Mouse (Mus musculus): Measurements from ENCODE around the gene Trem1. TPM values are rescaled to one million over a fixed set of nuclear protein-coding genes. Genes with fewer than 3 reads are reported as not detected.

Gene Trem1
- polyA plus RNA-seq, 1 experiment from 2014 or later, result 0.13 TPM

DNA sequence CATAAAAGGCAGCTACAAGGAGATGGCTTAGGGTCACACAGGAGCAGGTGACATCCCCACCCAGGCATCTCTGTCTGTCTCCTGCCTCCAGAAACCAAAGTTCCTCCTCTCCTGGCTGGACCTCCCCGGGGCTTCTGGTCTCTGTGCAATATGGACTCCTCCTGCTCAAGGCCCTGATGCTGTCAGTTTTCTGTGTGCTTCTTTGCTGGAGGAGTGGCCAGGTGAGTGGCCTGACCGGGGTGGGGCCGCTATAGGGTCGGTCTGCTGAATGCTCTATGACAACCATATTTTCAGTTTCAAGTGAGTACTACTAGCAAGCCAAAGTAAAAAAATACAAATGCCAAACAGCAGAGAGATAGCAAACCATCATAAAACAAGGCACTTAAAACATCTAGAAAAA lies 40.0 kb downstream of the Trem1 start:
- no peak overlapping the region for H3K9ac ChIP-seq (ENCODE audit: low read depth, low read length)
- H3K4me3 ChIP-seq (ENCODE audit: low read depth, low read length), result no peak overlapping the region
- 78% methylated on average over 4 of the region's 4 CpGs for WGBS (ENCODE audit: insufficient replicate concordance)
- H3K36me3 ChIP-seq (ENCODE audit: control insufficient read depth, insufficient read depth, low read length), result no peaks in the 10 kb centered on the region
- no peaks in the 10 kb centered on the region for H3K4me1 ChIP-seq (ENCODE audit: control insufficient read depth, insufficient read depth, low read length)
- ATAC-seq (replicated peaks; ENCODE audit: insufficient number of reproducible peaks, low FRiP score, low TSS enrichment), result no peak; the same call in 1 of the 2 replicates
- no peaks in the 10 kb centered on the region for H3K9me3 ChIP-seq (replicated peaks; ENCODE audit: control insufficient read depth, low read length)
- no peaks in the 10 kb centered on the region for H3K27me3 ChIP-seq (ENCODE audit: control insufficient read depth, insufficient read depth, low read length)
- peak overlapping the region; percentile 82 for H3K27ac ChIP-seq (ENCODE audit: low read depth, low read length)
- H3K4me2 ChIP-seq, result peak overlapping the region; percentile 40

DNA sequence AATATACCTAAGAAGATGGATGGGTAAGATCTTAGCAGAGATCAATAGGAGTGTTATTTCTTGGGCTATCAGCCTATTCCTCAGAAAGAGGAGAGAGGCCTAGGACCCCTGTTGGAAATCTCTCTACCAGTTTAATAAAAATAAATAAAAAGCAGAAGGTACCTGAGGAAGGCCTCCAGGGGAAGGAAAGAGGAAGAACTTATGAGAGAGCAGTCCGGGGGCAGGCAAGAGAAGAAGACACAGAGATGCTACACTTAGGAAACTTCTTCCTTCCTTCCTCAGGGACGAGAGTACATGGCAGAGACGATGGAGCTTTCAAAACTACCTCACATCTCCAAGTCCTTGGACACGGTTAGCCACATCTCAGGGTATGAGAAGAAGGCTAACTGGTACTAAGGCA lies 41.5 kb downstream of the Trem1 start:
- no peaks in the 10 kb centered on the region for H3K36me3 ChIP-seq (ENCODE audit: control insufficient read depth, insufficient read depth, low read length)
- H3K4me3 ChIP-seq (ENCODE audit: low read depth, low read length), result no peak overlapping the region
- WGBS (ENCODE audit: insufficient replicate concordance), result 69% methylated on average over 4 of the region's 4 CpGs
- no peak overlapping the region for H3K4me2 ChIP-seq
- H3K4me1 ChIP-seq (ENCODE audit: control insufficient read depth, insufficient read depth, low read length), result no peaks in the 10 kb centered on the region
- H3K9me3 ChIP-seq (replicated peaks; ENCODE audit: control insufficient read depth, low read length), result no peaks in the 10 kb centered on the region
- no peak for ATAC-seq (replicated peaks; ENCODE audit: insufficient number of reproducible peaks, low FRiP score, low TSS enrichment)
- H3K27me3 ChIP-seq (ENCODE audit: control insufficient read depth, insufficient read depth, low read length), result no peaks in the 10 kb centered on the region
- no peak overlapping the region for H3K9ac ChIP-seq (ENCODE audit: low read depth, low read length)
- H3K27ac ChIP-seq (ENCODE audit: low read depth, low read length), result no peak overlapping the region

DNA sequence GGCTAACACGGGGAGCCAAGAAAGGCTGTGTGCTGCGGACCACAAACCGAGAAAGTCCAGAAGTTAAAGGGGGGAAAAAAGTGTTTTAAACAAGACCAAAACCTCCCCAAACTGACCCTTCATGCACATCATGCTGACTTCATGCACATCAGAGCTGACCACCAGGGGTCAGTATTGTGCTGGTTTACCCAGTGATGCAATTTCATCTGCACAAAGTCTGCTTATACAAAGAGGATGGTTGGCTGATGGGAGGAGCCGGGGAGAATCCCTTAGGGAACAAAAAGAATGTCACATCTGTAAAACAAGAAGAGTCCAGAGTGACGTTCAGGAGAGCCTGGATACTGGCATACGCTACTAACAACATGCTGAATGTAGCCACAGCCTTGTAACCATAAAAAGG lies 42.3 kb downstream of the Trem1 start:
- no peak overlapping the region for H3K9ac ChIP-seq (ENCODE audit: low read depth, low read length)
- no peak overlapping the region for H3K4me2 ChIP-seq
- H3K27ac ChIP-seq (ENCODE audit: low read depth, low read length), result no peak overlapping the region
- WGBS (ENCODE audit: insufficient replicate concordance), result 23% methylated on average over 6 of the region's 6 CpGs
- ATAC-seq (replicated peaks; ENCODE audit: insufficient number of reproducible peaks, low FRiP score, low TSS enrichment), result no peak
- H3K4me1 ChIP-seq (ENCODE audit: control insufficient read depth, insufficient read depth, low read length), result no peaks in the 10 kb centered on the region
- no peaks in the 10 kb centered on the region for H3K36me3 ChIP-seq (ENCODE audit: control insufficient read depth, insufficient read depth, low read length)
- H3K9me3 ChIP-seq (replicated peaks; ENCODE audit: control insufficient read depth, low read length), result no peaks in the 10 kb centered on the region
- H3K4me3 ChIP-seq (ENCODE audit: low read depth, low read length), result no peak overlapping the region
- H3K27me3 ChIP-seq (ENCODE audit: control insufficient read depth, insufficient read depth, low read length), result no peaks in the 10 kb centered on the region

DNA sequence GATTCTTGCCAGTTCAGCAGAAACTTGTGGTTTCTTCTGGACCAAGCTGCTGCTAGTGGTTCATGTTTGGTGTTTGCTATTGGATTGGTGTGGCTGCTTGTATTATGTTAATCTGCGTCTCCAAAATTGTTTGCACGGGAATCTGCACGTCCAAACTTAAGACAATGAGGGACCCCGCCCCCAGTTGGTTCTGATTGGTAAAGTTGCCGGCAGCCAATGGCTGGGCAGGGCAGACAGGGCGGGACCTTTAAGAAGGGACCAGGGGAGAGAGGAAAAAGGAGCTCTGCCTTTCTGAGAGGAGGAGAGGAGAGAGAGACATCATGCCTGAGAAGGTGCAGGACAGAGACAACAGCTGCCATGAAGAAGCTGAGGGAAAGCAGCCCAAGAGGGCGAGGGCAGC lies 43.2 kb downstream of the Trem1 start:
- Histone ChIP-seq H3K4me2 (no peak overlapping the region), H3K4me3 (ENCODE audit: low read depth, low read length) (no peak overlapping the region), H3K9ac (ENCODE audit: low read depth, low read length) (no peak overlapping the region), H3K4me1 (ENCODE audit: control insufficient read depth, insufficient read depth, low read length) (no peaks in the 10 kb centered on the region), H3K36me3 (ENCODE audit: control insufficient read depth, insufficient read depth, low read length) (no peaks in the 10 kb centered on the region), H3K27ac (ENCODE audit: low read depth, low read length) (no peak overlapping the region), H3K27me3 (ENCODE audit: control insufficient read depth, insufficient read depth, low read length) (no peaks in the 10 kb centered on the region), H3K9me3 (replicated peaks; ENCODE audit: control insufficient read depth, low read length) (no peaks in the 10 kb centered on the region)
- ATAC-seq (replicated peaks; ENCODE audit: insufficient number of reproducible peaks, low FRiP score, low TSS enrichment), result no peak
- 47% methylated on average over 7 of the region's 7 CpGs for WGBS (ENCODE audit: insufficient replicate concordance)

DNA sequence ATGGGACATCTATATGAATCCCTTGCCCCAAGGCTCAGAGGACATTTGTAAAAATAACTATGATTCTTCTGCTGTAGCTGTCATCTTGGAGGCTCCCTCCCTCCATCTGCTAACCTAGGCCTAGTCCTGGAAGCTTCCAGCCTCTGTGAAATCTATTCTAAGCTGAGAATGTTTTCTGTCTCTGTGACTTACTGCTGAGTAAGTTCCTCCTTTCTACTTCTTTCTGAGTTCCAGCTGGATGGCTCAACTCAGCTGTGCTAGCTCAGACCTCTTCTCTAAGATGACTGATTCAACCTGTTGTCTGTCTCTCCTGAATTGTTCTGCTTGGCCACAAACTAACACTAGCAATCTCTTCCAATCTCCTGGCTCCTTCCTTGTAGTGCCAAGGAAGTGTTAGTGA lies 45.8 kb downstream of the Trem1 start:
- H3K4me3 ChIP-seq (ENCODE audit: low read depth, low read length), result no peak overlapping the region
- H3K27me3 ChIP-seq (ENCODE audit: control insufficient read depth, insufficient read depth, low read length), result no peaks in the 10 kb centered on the region
- H3K9me3 ChIP-seq (replicated peaks; ENCODE audit: control insufficient read depth, low read length), result no peaks in the 10 kb centered on the region
- H3K4me1 ChIP-seq (ENCODE audit: control insufficient read depth, insufficient read depth, low read length), result 0 out of 2 replicates have a peak, but pooled peaks cover 2% of the 10 kb centered on the region
- H3K9ac ChIP-seq (ENCODE audit: low read depth, low read length), result no peak overlapping the region
- no peak overlapping the region for H3K27ac ChIP-seq (ENCODE audit: low read depth, low read length)
- H3K36me3 ChIP-seq (ENCODE audit: control insufficient read depth, insufficient read depth, low read length), result no peaks in the 10 kb centered on the region
- no peak overlapping the region for H3K4me2 ChIP-seq
- no peak for ATAC-seq (replicated peaks; ENCODE audit: insufficient number of reproducible peaks, low FRiP score, low TSS enrichment)

DNA sequence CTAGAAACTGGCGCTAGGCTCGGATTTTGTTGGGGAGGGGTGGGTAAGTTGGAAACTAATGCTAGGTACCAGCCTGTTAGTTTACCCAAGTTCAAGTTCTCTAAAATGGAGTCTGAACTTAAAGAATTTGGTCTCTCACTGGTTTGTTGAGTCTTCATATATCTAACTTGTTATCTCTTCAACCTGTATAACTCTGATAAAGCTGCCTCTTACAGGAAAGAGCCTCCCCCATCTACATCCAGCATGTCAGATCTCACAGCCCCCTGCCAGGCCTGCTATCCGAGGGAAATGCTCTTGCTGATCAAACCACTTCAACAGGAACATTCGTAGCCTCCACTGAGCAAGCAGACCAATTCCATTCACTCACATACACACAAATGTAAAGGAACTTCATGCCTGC lies 46.4 kb downstream of the Trem1 start:
- Histone ChIP-seq H3K9ac (ENCODE audit: low read depth, low read length) (no peak overlapping the region), H3K27me3 (ENCODE audit: control insufficient read depth, insufficient read depth, low read length) (no peaks in the 10 kb centered on the region), H3K4me1 (ENCODE audit: control insufficient read depth, insufficient read depth, low read length) (0 out of 2 replicates have a peak, but pooled peaks cover 2% of the 10 kb centered on the region), H3K4me2 (no peak overlapping the region), H3K4me3 (ENCODE audit: low read depth, low read length) (no peak overlapping the region), H3K9me3 (replicated peaks; ENCODE audit: control insufficient read depth, low read length) (no peaks in the 10 kb centered on the region), H3K36me3 (ENCODE audit: control insufficient read depth, insufficient read depth, low read length) (no peaks in the 10 kb centered on the region), H3K27ac (ENCODE audit: low read depth, low read length) (no peak overlapping the region)
- ATAC-seq (replicated peaks; ENCODE audit: insufficient number of reproducible peaks, low FRiP score, low TSS enrichment), result no peak
- 57% methylated on average over 4 of the region's 4 CpGs for WGBS (ENCODE audit: insufficient replicate concordance)

DNA sequence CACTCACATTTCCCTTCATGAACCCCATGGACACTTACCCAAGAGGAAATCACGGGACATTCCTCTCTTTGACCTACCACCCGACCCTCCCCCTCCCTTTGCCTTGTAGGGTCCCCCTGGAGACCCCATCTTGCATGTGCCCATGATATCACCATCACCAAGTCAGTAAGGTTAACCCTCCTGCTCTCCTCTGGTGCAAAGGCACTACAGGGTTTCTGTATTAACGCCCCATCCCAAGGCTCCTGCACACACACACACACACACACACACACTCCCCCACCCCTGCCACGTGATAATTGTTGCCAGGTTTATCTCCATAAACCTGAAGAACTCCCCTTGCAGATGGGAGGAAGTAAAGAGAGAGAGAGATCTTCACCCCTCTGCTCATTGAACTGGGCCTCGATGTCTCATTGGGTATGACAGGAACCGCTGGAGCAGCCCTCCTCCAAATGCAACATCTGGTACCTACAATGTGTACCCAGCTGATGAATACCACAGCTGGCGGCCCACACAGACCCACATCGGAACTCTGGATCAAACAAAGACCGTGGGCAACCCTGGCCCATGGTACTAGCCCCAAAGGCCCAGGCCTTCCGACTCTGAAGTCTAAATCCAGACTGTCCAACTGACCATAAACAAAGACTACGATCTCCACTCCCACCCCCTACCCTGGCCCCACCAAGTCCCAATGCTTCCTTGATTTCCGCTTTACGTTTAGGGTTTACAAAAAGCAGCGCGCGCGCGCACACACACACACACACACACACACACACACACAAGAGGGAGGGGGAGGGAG lies 48.6 kb downstream of the Trem1 start:
- H3K9ac ChIP-seq (ENCODE audit: low read depth, low read length), result peak overlapping the region; percentile 68
- WGBS (ENCODE audit: insufficient replicate concordance), result 28% methylated on average over 18 of the region's 18 CpGs
- H3K4me3 ChIP-seq (ENCODE audit: low read depth, low read length), result peak overlapping the region; percentile 34
- no peaks in the 10 kb centered on the region for H3K9me3 ChIP-seq (replicated peaks; ENCODE audit: control insufficient read depth, low read length)
- H3K27me3 ChIP-seq (ENCODE audit: control insufficient read depth, insufficient read depth, low read length), result no peaks in the 10 kb centered on the region
- no peaks in the 10 kb centered on the region for H3K36me3 ChIP-seq (ENCODE audit: control insufficient read depth, insufficient read depth, low read length)
- H3K4me2 ChIP-seq, result peak overlapping the region; percentile 60
- 0 out of 2 replicates have a peak, but pooled peaks cover 2% of the 10 kb centered on the region for H3K4me1 ChIP-seq (ENCODE audit: control insufficient read depth, insufficient read depth, low read length)
- H3K27ac ChIP-seq (ENCODE audit: low read depth, low read length), result no peak overlapping the region
- no peak for ATAC-seq (replicated peaks; ENCODE audit: insufficient number of reproducible peaks, low FRiP score, low TSS enrichment)

DNA sequence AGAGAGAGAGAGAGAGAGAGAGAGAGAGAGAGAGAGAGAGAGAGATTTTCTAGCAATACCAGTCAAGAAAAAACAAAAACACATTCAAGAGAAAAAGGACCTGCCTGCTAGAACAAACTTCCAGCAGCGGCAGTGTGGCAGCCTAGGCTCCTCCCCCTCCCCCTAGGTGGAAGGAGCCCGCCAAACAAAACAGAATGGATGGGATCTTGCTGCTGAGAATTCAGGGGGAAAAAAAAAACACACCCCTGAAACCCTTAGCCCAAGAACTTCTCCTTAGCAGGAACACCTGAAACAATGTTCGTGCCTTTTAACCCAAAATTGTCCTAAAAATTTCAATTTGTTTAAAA lies 49.1 kb downstream of the Trem1 start:
- no peaks in the 10 kb centered on the region for H3K27me3 ChIP-seq (ENCODE audit: control insufficient read depth, insufficient read depth, low read length)
- peak overlapping the region; percentile 34 for H3K4me3 ChIP-seq (ENCODE audit: low read depth, low read length)
- no peak for ATAC-seq (replicated peaks; ENCODE audit: insufficient number of reproducible peaks, low FRiP score, low TSS enrichment)
- H3K9me3 ChIP-seq (replicated peaks; ENCODE audit: control insufficient read depth, low read length), result no peaks in the 10 kb centered on the region
- H3K9ac ChIP-seq (ENCODE audit: low read depth, low read length), result peak overlapping the region; percentile 68
- 0 out of 2 replicates have a peak, but pooled peaks cover 2% of the 10 kb centered on the region for H3K4me1 ChIP-seq (ENCODE audit: control insufficient read depth, insufficient read depth, low read length)
- no peak overlapping the region for H3K27ac ChIP-seq (ENCODE audit: low read depth, low read length)
- H3K36me3 ChIP-seq (ENCODE audit: control insufficient read depth, insufficient read depth, low read length), result no peaks in the 10 kb centered on the region
- 6% methylated on average over 3 of the region's 3 CpGs for WGBS (ENCODE audit: insufficient replicate concordance)
- peak overlapping the region; percentile 60 for H3K4me2 ChIP-seq

DNA sequence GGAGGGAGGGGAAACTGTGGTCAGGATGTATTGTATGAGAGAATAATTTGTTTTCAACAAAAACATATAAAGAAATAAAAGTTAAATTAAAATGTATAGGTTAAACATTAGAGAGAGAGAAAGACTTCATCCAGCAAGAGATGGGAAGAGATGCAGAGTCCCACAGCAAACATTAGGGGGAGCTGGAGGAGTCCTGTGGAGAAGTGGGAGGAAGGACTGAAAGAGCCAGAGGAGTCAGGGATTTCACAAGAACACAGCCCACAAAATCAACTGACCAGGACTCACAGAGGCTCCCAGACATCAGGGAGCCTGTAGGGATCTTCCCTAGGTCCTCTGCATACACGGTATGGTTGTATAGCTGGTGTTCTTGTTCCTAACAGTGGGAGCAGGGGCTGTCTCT lies 54.2 kb downstream of the Trem1 start:
- Histone ChIP-seq H3K4me1 (ENCODE audit: control insufficient read depth, insufficient read depth, low read length) (0 out of 2 replicates have a peak, but pooled peaks cover 2% of the 10 kb centered on the region), H3K9me3 (replicated peaks; ENCODE audit: control insufficient read depth, low read length) (no peaks in the 10 kb centered on the region), H3K9ac (ENCODE audit: low read depth, low read length) (no peak overlapping the region), H3K36me3 (ENCODE audit: control insufficient read depth, insufficient read depth, low read length) (no peaks in the 10 kb centered on the region), H3K27me3 (ENCODE audit: control insufficient read depth, insufficient read depth, low read length) (no peaks in the 10 kb centered on the region), H3K4me3 (ENCODE audit: low read depth, low read length) (no peak overlapping the region), H3K27ac (ENCODE audit: low read depth, low read length) (no peak overlapping the region), H3K4me2 (no peak overlapping the region)
- WGBS (ENCODE audit: insufficient replicate concordance), result 17% methylated on average over 1 of the region's 1 CpGs
- ATAC-seq (replicated peaks; ENCODE audit: insufficient number of reproducible peaks, low FRiP score, low TSS enrichment), result no peak
